Mouse (Mus musculus) embryonic stem cell, embryonic (primary cell): ENCODE results near the gene Crabp1.

Source experiments
- CTCF ChIA-PET, 4 experiments: fragments of 300-600 bp in 2 of 4; fragments of 350-600 bp in 2 of 4; sonication (Branson Sonifier 250); formaldehyde crosslinking; loops; one replicate each; lab custom pipeline; 2022; ENCODE audit warnings: inconsistent platforms in 2 of 4; lab: Charles Lee
- POLR2A ChIA-PET, 4 experiments: fragments of 300-600 bp in 2 of 4; fragments of 350-600 bp in 2 of 4; sonication (Branson Sonifier 250); formaldehyde crosslinking; loops; one replicate each; lab custom pipeline; 2022; ENCODE audit warnings: antibody characterized with exemption in 4 of 4, inconsistent platforms in 1 of 4; lab: Charles Lee

Gene Crabp1

GRCm38 (mm10) chr9:54802749-54803679 lies 38.5 kb downstream of the Crabp1 start:
- POLR2A ChIA-PET, result interaction anchor here (0.6 to 3.9 kb wide), 36 partner anchors 9 to 499 kb away, joined by 3 to 36 read pairs (median 5); partner anchors contain the start of genes Wdr61 (in 3 of the 4), Ireb2 (in 2 of the 4), Crabp1 (in 1 of the 4) and Hykk (in 1 of the 4)

DNA sequence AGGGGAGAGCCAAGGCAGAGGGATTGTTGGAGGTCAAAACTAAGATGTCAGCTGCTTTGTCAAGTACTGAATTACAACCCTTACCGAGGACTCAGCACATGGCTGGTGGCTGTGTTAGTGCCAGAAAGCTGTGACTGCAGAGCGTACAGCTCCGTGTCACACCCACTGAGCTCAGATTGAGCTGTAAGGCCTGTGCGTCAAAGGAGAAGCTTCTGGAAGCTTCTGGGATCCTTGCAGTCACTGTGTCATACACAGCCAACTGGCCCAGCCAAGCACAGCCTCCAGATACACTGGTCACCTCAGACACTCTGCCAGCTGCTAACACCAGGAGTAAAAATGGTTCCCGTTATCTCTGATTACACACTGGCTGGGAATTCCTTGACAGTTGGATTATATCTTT lies 39.8 kb downstream of the Crabp1 start:
- ChIA-PET POLR2A (interaction anchor here (0.6 to 3.6 kb wide), 17 partner anchors 8 to 426 kb away, joined by 3 to 19 read pairs (median 3); partner anchors contain the start of genes Wdr61 (in 2 of the 4) and Ireb2 (in 1 of the 4)), CTCF (interaction anchor here in 2 of 4 experiments (0.6 to 0.8 kb wide), 2 partner anchors 17 to 19 kb away, joined by 3 to 4 read pairs; no protein-coding TSS in a partner anchor)

More at GRCm38 (mm10) chr9:54802749-54803679, 38.5 kb downstream of the Crabp1 start:
- CTCF ChIA-PET, result interaction anchor here in 1 of 4 experiments (0.7 to 1.4 kb wide), 2 partner anchors 19 to 69 kb away, joined by 3 read pairs; partner anchors contain the start of gene Wdr61

- ChIA-PET POLR2A (interaction anchor here in 2 of 4 experiments (0.6 to 1.6 kb wide), 4 partner anchors 10 to 74 kb away, joined by 3 to 4 read pairs (median 3); no protein-coding TSS in a partner anchor), CTCF (interaction anchor here in 1 of 4 experiments (0.6 to 1.0 kb wide), 2 partner anchors 44 to 69 kb away, joined by 3 to 4 read pairs; no protein-coding TSS in a partner anchor)
Measured at GRCm38 (mm10) chr9:54807761-54808160, 43.2 kb downstream of the Crabp1 start.

DNA sequence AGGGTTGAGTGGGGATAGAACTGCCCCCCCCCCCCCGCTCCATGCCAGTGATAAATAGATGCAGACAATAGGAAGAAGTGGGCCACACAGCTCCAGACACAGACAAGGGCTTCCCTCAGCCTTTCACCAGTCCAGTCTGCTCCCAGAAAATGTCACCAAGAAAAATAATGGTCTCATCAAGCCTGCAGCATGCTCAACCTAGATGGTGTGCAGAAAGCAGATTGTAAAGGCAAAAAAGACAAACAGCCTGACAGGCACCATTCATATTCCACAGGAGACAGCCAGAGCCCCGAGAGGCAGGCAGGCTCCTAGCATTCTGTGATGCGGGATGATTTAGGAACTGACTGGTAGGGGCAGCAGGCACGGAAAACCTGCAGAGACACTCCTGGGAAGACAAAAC lies 45.4 kb downstream of the Crabp1 start:
- POLR2A ChIA-PET, result interaction anchor here in 1 of 4 experiments (0.7 to 3.9 kb wide), 2 partner anchors 8 to 32 kb away, joined by 3 to 14 read pairs; no protein-coding TSS in a partner anchor

GRCm38 (mm10) chr9:54816508-54817201 lies 52.1 kb downstream of the Crabp1 start:
- CTCF ChIA-PET, result interaction anchor here in 3 of 4 experiments (0.9 to 1.6 kb wide), 4 partner anchors 78 to 80 kb away, joined by 3 to 6 read pairs (median 4); no protein-coding TSS in a partner anchor
- POLR2A ChIA-PET, result interaction anchor here in 3 of 4 experiments (0.7 to 2.9 kb wide), 9 partner anchors 11 to 465 kb away, joined by 3 to 15 read pairs (median 5); partner anchors contain the start of gene Wdr61 (in 2 of the 3)

More for the DNA sequence above, 45.4 kb downstream of the Crabp1 start:
- CTCF ChIA-PET, result interaction anchor here in 1 of 4 experiments (0.6 to 1.1 kb wide), 2 partner anchors 72 to 426 kb away, joined by 3 read pairs; no protein-coding TSS in a partner anchor

DNA sequence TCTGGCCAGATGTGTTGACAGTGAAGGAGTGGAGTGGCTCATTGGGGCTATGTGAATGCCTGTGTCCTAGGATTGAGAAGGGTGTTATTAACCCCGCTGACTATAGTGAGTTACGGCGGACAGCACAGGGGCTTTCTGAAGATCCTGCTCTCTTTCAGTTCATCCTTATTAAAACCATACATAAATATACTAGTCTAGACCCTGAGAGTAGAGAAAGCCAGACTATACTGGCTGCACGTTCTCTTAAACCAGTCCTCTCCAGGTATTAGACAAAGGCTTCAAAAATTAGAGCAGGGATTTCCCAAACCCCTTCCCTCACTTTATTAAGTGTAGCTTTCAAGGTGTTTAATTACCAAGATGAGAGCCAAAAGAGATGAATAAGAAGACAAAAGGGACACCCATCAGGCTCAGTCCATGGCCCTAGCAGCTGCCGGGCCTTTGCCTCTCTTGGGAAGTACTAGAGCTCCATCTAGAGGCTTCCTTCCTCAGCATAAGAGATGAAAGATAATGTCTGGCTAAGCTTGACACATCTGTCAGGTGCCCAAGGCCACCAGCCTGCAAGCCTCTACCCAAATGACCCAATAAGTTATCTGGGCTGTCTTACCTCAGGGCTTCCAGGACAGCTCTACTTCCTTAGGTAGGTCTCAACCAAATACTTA lies 57.0 kb downstream of the Crabp1 start:
- CTCF ChIA-PET, result interaction anchor here (0.5 to 5.2 kb wide), 52 partner anchors 9 to 426 kb away, joined by 3 to 90 read pairs (median 4); partner anchors contain the start of genes Wdr61 (in 3 of the 4), Chrna5 (in 1 of the 4) and Chrnb4 (in 1 of the 4)

More for the DNA sequence above, 57.0 kb downstream of the Crabp1 start:
- POLR2A ChIA-PET, result interaction anchor here (0.5 to 4.8 kb wide), 23 partner anchors 11 to 129 kb away, joined by 3 to 46 read pairs (median 4); partner anchors contain the start of genes Wdr61 (in 3 of the 4), AY074887 (in 1 of the 4), Crabp1 (in 1 of the 4) and Psma4 (in 1 of the 4)
